Mouse (Mus musculus): ENCODE measurements around the gene Itga6.
"Not testable (repeated sequence)": the region's sequence is repeated elsewhere in the genome, so short reads cannot be mapped to it uniquely, and the experiment has no call there.

Gene Itga6

GRCm38 (mm10) chr2:71891536-71891935 is 146.1 kb downstream of the Itga6 start:
- no peak for DNase-seq (ENCODE audit: low spot score in 2 of 2)

GRCm38 (mm10) chr2:71892741-71893349 is 147.4 kb downstream of the Itga6 start:
- no peak for DNase-seq (ENCODE audit: low spot score in 2 of 2)

GRCm38 (mm10) chr2:71895596-71896286 is 150.3 kb downstream of the Itga6 start:
- DNase-seq (ENCODE audit: low spot score in 2 of 2), result no peak

GRCm38 (mm10) chr2:71897420-71897819 is 152.0 kb downstream of the Itga6 start:
- no peak for DNase-seq (ENCODE audit: low spot score in 2 of 2)

- DNase-seq (ENCODE audit: low spot score in 2 of 2), result no peak
These were observed 153.0 kb downstream of the Itga6 start for GRCm38 (mm10) chr2:71898335-71898856.

GRCm38 (mm10) chr2:71899886-71900285 is 154.5 kb downstream of the Itga6 start:
- no peak for DNase-seq (ENCODE audit: low spot score in 2 of 2)

GRCm38 (mm10) chr2:71905154-71905553 is 159.7 kb downstream of the Itga6 start:
- no peak for DNase-seq (ENCODE audit: low spot score in 2 of 2)

- not testable (repeated sequence) for DNase-seq (ENCODE audit: low spot score in 2 of 2)
These were observed 160.9 kb downstream of the Itga6 start for GRCm38 (mm10) chr2:71906356-71906755.
